Mouse (Mus musculus) fibroblast of lung, adult 2 months (primary cell): ENCODE data around the gene Tsen2.

ENCODE experiments used
- DNase-seq: peaks from one replicate; pipeline ENCODE4 v3.0.0-alpha.2; 2011; ENCODE audit warnings: low read depth

Tsen2 gene

GRCm38 (mm10) chr6:115601715-115602523, 57.5 kb downstream of the Tsen2 start, which contains the start of gene Mkrn2:
Mkrn2 (plus strand) TSS chr6:115601902.
- DNase-seq: no peak

- no peak for DNase-seq
These were observed 62.0 kb downstream of the Tsen2 start for GRCm38 (mm10) chr6:115606461-115606860.

- no peak for DNase-seq
These were observed 63.0 kb downstream of the Tsen2 start for GRCm38 (mm10) chr6:115607429-115607828.

GRCm38 (mm10) chr6:115609121-115609520, 64.7 kb downstream of the Tsen2 start:
- DNase-seq: no peak

- no peak for DNase-seq
These were observed 65.8 kb downstream of the Tsen2 start for GRCm38 (mm10) chr6:115610301-115610700.

- DNase-seq: no peak
These were observed 69.3 kb downstream of the Tsen2 start for GRCm38 (mm10) chr6:115613793-115614192.

- no peak for DNase-seq
These were observed 71.5 kb downstream of the Tsen2 start for GRCm38 (mm10) chr6:115615983-115616382.

- no peak for DNase-seq
These were observed 75.4 kb downstream of the Tsen2 start for GRCm38 (mm10) chr6:115619818-115620217.

- no peak for DNase-seq
These were observed 76.5 kb downstream of the Tsen2 start for GRCm38 (mm10) chr6:115620942-115621341.

GRCm38 (mm10) chr6:115626121-115626520, 81.7 kb downstream of the Tsen2 start:
- no peak for DNase-seq
